Mouse (Mus musculus): Measurements from ENCODE around the gene Ctss. TPM values are rescaled to one million over a fixed set of nuclear protein-coding genes. Genes with fewer than 3 reads are reported as not detected.

Gene Ctss
- total and polyA plus RNA-seq, 3 experiments, result 10.3 to 16.5 (median 15.3) TPM

GRCm38 (mm10) chr3:95588604-95589086 is 62.1 kb downstream of the Ctss start, which contains the start of gene Golph3l:
Gene Golph3l (plus strand): TSS chr3:95588934.
- Histone ChIP-seq H3K4me1 (ENCODE audit: control insufficient read depth, insufficient read depth, low read length) (no peaks in the 10 kb centered on the region), H3K36me3 (ENCODE audit: control insufficient read depth, insufficient read depth, low read length) (peaks cover 2% of the 10 kb centered on the region; the same call in 1 of the 2 replicates), H3K27ac (peak within 1 kb of the TSS; percentile 77), H3K9ac (ENCODE audit: low read depth, low read length) (peak within 1 kb of the TSS; percentile 83), H3K27me3 (ENCODE audit: control insufficient read depth, insufficient read depth, low read length) (no peaks in the 10 kb centered on the region), H3K79me2 (replicated peaks; ENCODE audit: control insufficient read depth, insufficient read depth, low read length) (no peaks in the 10 kb centered on the region), H3K4me3 (peak within 1 kb of the TSS; percentile 84)
- TF ChIP-seq CTCF (IDR thresholded peaks at IDR 0.05) (peak; percentile 20; the same call in 1 of the 2 replicates), POLR2A (IDR thresholded peaks at IDR 0.05; ENCODE audit: insufficient read depth, low read depth, low read length) (peak; percentile 64), EP300 (IDR thresholded peaks at IDR 0.05; ENCODE audit: insufficient read depth, low read depth, low read length) (0 out of 2 replicates have a peak, but pooled peaks have one; percentile 21)
- intact Hi-C loops (cut with DNase I), result loop anchor here (5.0 to 10.0 kb wide), 2 partner anchors 89 to 154 kb away; partner anchors contain the start of gene Arnt
- DNase-seq, result peak; percentile 91 to 97
- WGBS, result under 1% methylated on average over 12 of the region's 12 CpGs

GRCm38 (mm10) chr3:95598734-95599133 is 72.1 kb downstream of the Ctss start:
- intact Hi-C loops (cut with DNase I), result no loop called here
- Histone ChIP-seq H3K27me3 (ENCODE audit: control insufficient read depth, insufficient read depth, low read length) (no peaks in the 10 kb centered on the region), H3K79me2 (replicated peaks; ENCODE audit: control insufficient read depth, insufficient read depth, low read length) (no peaks in the 10 kb centered on the region; the same call in 1 of the 2 replicates), H3K27ac (no peak overlapping the region), H3K4me1 (ENCODE audit: control insufficient read depth, insufficient read depth, low read length) (no peaks in the 10 kb centered on the region), H3K4me3 (no peak overlapping the region), H3K36me3 (ENCODE audit: control insufficient read depth, insufficient read depth, low read length) (peaks cover 6% of the 10 kb centered on the region), H3K9ac (ENCODE audit: low read depth, low read length) (no peak overlapping the region)
- TF ChIP-seq EP300 (IDR thresholded peaks at IDR 0.05; ENCODE audit: insufficient read depth, low read depth, low read length), result no peak
- no peak for TF ChIP-seq POLR2A (IDR thresholded peaks at IDR 0.05; ENCODE audit: insufficient read depth, low read depth, low read length)
- TF ChIP-seq CTCF (IDR thresholded peaks at IDR 0.05), result no peak
- no peak for DNase-seq

GRCm38 (mm10) chr3:95601287-95601686 is 74.7 kb downstream of the Ctss start:
- Histone ChIP-seq H3K79me2 (replicated peaks; ENCODE audit: control insufficient read depth, insufficient read depth, low read length) (no peaks in the 10 kb centered on the region), H3K27me3 (ENCODE audit: control insufficient read depth, insufficient read depth, low read length) (no peaks in the 10 kb centered on the region), H3K4me3 (no peak overlapping the region), H3K9ac (ENCODE audit: low read depth, low read length) (no peak overlapping the region), H3K4me1 (ENCODE audit: control insufficient read depth, insufficient read depth, low read length) (no peaks in the 10 kb centered on the region), H3K27ac (no peak overlapping the region), H3K36me3 (ENCODE audit: control insufficient read depth, insufficient read depth, low read length) (peaks cover 2% of the 10 kb centered on the region; the same call in 1 of the 2 replicates)
- TF ChIP-seq CTCF (IDR thresholded peaks at IDR 0.05) (no peak), POLR2A (IDR thresholded peaks at IDR 0.05; ENCODE audit: insufficient read depth, low read depth, low read length) (no peak), EP300 (IDR thresholded peaks at IDR 0.05; ENCODE audit: insufficient read depth, low read depth, low read length) (no peak)
- whole genome bisulfite sequencing, result 74% methylated on average over 3 of the region's 3 CpGs
- intact Hi-C loops (cut with DNase I), result no loop called here
- DNase-seq, result no peak

Other genes starting within 250 kb of the Ctss start
- 10 to 100 TPM; 17.5 to 21.3 TPM for gene Mindy1, start 245.4 kb upstream of the Ctss start, total RNA-seq (2021)
- 32.2 and 36.9 TPM in 2 replicates for gene Mindy1, start 245.4 kb upstream of the Ctss start, polyA plus RNA-seq (2012; rRNA removed)
- 10 to 100 TPM; 23.4 to 26.1 TPM for gene Prune1, start 244.7 kb upstream of the Ctss start, total RNA-seq (2021)
- gene Prune1, start 244.7 kb upstream of the Ctss start, polyA plus RNA-seq (2012; rRNA removed), result 28.4 and 45.8 TPM in 2 replicates
- gene Anxa9, start 219.6 kb upstream of the Ctss start, total RNA-seq (2021), result under 1 TPM; 0.59 to 0.68 TPM
- gene Anxa9, start 219.6 kb upstream of the Ctss start, polyA plus RNA-seq (2012; rRNA removed), result 1.1 and 1.6 TPM in 2 replicates
- 10 to 100 TPM; 35.3 to 39.3 TPM for gene Cers2, start 212.0 kb upstream of the Ctss start, total RNA-seq (2021)
- gene Cers2, start 212.0 kb upstream of the Ctss start, polyA plus RNA-seq (2012; rRNA removed), result 65.6 and 69.1 TPM in 2 replicates
- 10 to 100 TPM; 10.4 to 12.2 TPM for gene Setdb1, start 169.6 kb upstream of the Ctss start, total RNA-seq (2021)
- gene Setdb1, start 169.6 kb upstream of the Ctss start, polyA plus RNA-seq (2012; rRNA removed), result 8.0 and 12.6 TPM in 2 replicates
- gene 4930558C23Rik, start 123.9 kb upstream of the Ctss start, total RNA-seq (2021), result not detected
- gene 4930558C23Rik, start 123.9 kb upstream of the Ctss start, polyA plus RNA-seq (2012; rRNA removed), result 0.26 TPM in 1 of 2 replicates, not detected in the other
- 10 to 100 TPM; 37.4 to 41.5 TPM for gene Arnt, start 92.4 kb upstream of the Ctss start, total RNA-seq (2021)
- 26.2 and 34.1 TPM in 2 replicates for gene Arnt, start 92.4 kb upstream of the Ctss start, polyA plus RNA-seq (2012; rRNA removed)
- 1 to 10 TPM; 7.4 to 8.7 TPM for gene Ctsk, start 27.5 kb upstream of the Ctss start, total RNA-seq (2021)
- gene Ctsk, start 27.5 kb upstream of the Ctss start, polyA plus RNA-seq (2012; rRNA removed), result 5.4 and 9.1 TPM in 2 replicates
- not detected for gene Hormad1, start 32.9 kb downstream of the Ctss start, total RNA-seq (2021)
- gene Hormad1, start 32.9 kb downstream of the Ctss start, polyA plus RNA-seq (2012; rRNA removed), result not detected in 2 replicates
- 10 to 100 TPM; 15.6 to 17.8 TPM for gene Golph3l, start 62.1 kb downstream of the Ctss start, total RNA-seq (2021)
- 6.0 and 11.5 TPM in 2 replicates for gene Golph3l, start 62.1 kb downstream of the Ctss start, polyA plus RNA-seq (2012; rRNA removed)
- gene Ensa, start 98.2 kb downstream of the Ctss start, total RNA-seq (2021), result 10 to 100 TPM; 71.5 to 77.7 TPM
- gene Ensa, start 98.2 kb downstream of the Ctss start, polyA plus RNA-seq (2012; rRNA removed), result 17.4 and 28.3 TPM in 2 replicates
- 100 to 1,000 TPM; 134 to 139 TPM for gene Mcl1, start 132.0 kb downstream of the Ctss start, total RNA-seq (2021)
- gene Mcl1, start 132.0 kb downstream of the Ctss start, polyA plus RNA-seq (2012; rRNA removed), result 39.1 and 64.4 TPM in 2 replicates
- gene Adamtsl4, start 161.1 kb downstream of the Ctss start, total RNA-seq (2021), result 10 to 100 TPM; 39.2 to 51.4 TPM
- gene Adamtsl4, start 161.1 kb downstream of the Ctss start, polyA plus RNA-seq (2012; rRNA removed), result 36.2 and 46.2 TPM in 2 replicates
- 10 to 100 TPM; 54.4 to 61.9 TPM for gene Ecm1, start 212.8 kb downstream of the Ctss start, total RNA-seq (2021)
- 173 and 200 TPM in 2 replicates for gene Ecm1, start 212.8 kb downstream of the Ctss start, polyA plus RNA-seq (2012; rRNA removed)
- gene Tars2, start 233.4 kb downstream of the Ctss start, total RNA-seq (2021), result 10 to 100 TPM; 42.1 to 45.3 TPM
- 31.3 and 54.4 TPM in 2 replicates for gene Tars2, start 233.4 kb downstream of the Ctss start, polyA plus RNA-seq (2012; rRNA removed)